Mouse (Mus musculus): ENCODE results near the gene Arl15. TPM values are rescaled to one million over a fixed set of nuclear protein-coding genes. Genes with fewer than 3 reads are reported as not detected.

Arl15 gene
- polyA plus RNA-seq, 1 experiment from 2014 or later, result 10.8 TPM

DNA sequence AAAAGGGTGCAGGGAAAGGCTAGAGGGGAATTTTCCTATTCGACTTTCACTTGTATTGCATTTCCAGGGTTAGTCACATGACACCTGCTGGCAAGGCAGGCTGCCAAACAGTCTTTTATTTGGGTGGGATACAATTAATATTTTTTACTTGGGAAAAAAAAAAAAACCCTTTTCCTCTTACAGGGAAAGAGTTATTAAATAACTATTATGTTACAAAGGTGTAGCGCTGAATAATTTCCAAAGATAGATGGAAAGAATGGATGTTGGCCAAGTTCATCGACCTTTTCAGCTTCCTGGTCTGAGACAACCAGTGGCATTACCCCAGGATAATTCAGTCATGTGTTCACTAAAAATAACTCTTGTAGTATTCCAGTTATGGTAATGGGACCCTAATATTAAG, 29.7 kb downstream of the Arl15 start:
- 0 out of 2 replicates have a peak, but pooled peaks cover 8% of the 10 kb centered on the region for H3K4me1 ChIP-seq (replicated peaks; ENCODE audit: insufficient read depth, low read length)
- H3K36me3 ChIP-seq (ENCODE audit: insufficient read depth, low read length), result no peaks in the 10 kb centered on the region
- H3K4me3 ChIP-seq (replicated peaks; ENCODE audit: low read depth, low read length), result no peak overlapping the region
- H3K9me3 ChIP-seq (replicated peaks; ENCODE audit: low read length), result no peaks in the 10 kb centered on the region
- no peaks in the 10 kb centered on the region for H3K27me3 ChIP-seq (ENCODE audit: insufficient read depth, low read length)
- H3K4me2 ChIP-seq (ENCODE audit: low read length), result no peak overlapping the region
- no peak for DNase-seq (ENCODE audit: low spot score)
- H3K9ac ChIP-seq (ENCODE audit: low read depth, low read length), result no peak overlapping the region
- 57% methylated on average over 3 of the region's 3 CpGs for WGBS
- no peak for TF ChIP-seq CTCF (IDR thresholded peaks at IDR 0.05; ENCODE audit: low read depth)
- ATAC-seq (replicated peaks; ENCODE audit: low FRiP score, low read depth), result no peak
- no peak overlapping the region for H3K27ac ChIP-seq

DNA sequence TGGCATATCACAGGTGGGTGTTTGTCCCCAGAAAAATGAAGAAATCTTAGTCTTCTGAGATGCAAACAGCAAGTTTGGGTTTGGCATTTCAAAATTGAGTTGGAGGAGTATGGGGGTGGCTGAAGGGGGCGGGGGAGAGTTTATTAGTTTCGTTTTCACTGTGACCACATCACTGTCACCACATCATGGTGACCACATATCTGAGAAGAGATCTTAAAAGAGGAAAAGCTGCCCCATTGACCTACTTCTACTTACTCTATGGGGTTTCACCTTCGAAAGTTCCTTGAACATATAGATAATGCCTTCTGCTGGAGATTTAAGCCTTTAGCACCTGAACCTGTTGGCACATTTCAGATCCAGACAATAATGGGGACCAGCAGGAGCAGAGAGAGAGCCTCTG, 34.3 kb downstream of the Arl15 start:
- H3K4me2 ChIP-seq (ENCODE audit: low read length), result no peak overlapping the region
- H3K4me1 ChIP-seq (replicated peaks; ENCODE audit: insufficient read depth, low read length), result 0 out of 2 replicates have a peak, but pooled peaks cover 6% of the 10 kb centered on the region
- no peak overlapping the region for H3K27ac ChIP-seq
- no peak for TF ChIP-seq CTCF (IDR thresholded peaks at IDR 0.05; ENCODE audit: low read depth)
- H3K9me3 ChIP-seq (replicated peaks; ENCODE audit: low read length), result no peaks in the 10 kb centered on the region
- ATAC-seq (replicated peaks; ENCODE audit: low FRiP score, low read depth) (no peak), DNase-seq (ENCODE audit: low spot score) (no peak)
- H3K9ac ChIP-seq (ENCODE audit: low read depth, low read length), result no peak overlapping the region
- H3K4me3 ChIP-seq (replicated peaks; ENCODE audit: low read depth, low read length), result no peak overlapping the region
- 88% methylated on average over 3 of the region's 3 CpGs for WGBS
- no peaks in the 10 kb centered on the region for H3K27me3 ChIP-seq (ENCODE audit: insufficient read depth, low read length)
- no peaks in the 10 kb centered on the region for H3K36me3 ChIP-seq (ENCODE audit: insufficient read depth, low read length)

DNA sequence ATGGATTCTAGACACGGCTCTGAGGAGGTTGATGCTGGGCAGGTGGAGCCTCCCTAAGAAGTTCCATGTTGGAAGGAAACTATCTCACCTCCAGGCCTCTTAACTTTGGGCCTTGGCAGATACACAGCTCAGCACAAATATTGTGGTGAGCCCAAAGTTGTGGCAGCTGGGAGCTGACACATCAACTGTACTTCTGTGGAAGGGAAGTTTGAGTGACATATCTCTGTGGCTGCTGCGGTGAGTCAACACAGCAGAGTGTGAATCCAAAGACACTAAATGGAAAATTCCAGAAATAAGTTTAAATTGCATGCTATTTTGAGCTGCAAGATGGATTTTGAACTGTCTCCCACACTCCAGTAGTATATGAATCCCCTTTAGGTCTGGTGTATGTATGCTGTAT, 34.8 kb downstream of the Arl15 start:
- TF ChIP-seq CTCF (IDR thresholded peaks at IDR 0.05; ENCODE audit: low read depth), result no peak
- Histone ChIP-seq H3K9ac (ENCODE audit: low read depth, low read length) (no peak overlapping the region), H3K9me3 (replicated peaks; ENCODE audit: low read length) (no peaks in the 10 kb centered on the region), H3K4me3 (replicated peaks; ENCODE audit: low read depth, low read length) (no peak overlapping the region), H3K27me3 (ENCODE audit: insufficient read depth, low read length) (no peaks in the 10 kb centered on the region), H3K4me2 (ENCODE audit: low read length) (no peak overlapping the region), H3K36me3 (ENCODE audit: insufficient read depth, low read length) (no peaks in the 10 kb centered on the region), H3K4me1 (replicated peaks; ENCODE audit: insufficient read depth, low read length) (0 out of 2 replicates have a peak, but pooled peaks cover 4% of the 10 kb centered on the region), H3K27ac (no peak overlapping the region)
- DNase-seq (ENCODE audit: low spot score), result no peak
- ATAC-seq (replicated peaks; ENCODE audit: low FRiP score, low read depth), result no peak
- 86% methylated on average over 2 of the region's 2 CpGs for WGBS

DNA sequence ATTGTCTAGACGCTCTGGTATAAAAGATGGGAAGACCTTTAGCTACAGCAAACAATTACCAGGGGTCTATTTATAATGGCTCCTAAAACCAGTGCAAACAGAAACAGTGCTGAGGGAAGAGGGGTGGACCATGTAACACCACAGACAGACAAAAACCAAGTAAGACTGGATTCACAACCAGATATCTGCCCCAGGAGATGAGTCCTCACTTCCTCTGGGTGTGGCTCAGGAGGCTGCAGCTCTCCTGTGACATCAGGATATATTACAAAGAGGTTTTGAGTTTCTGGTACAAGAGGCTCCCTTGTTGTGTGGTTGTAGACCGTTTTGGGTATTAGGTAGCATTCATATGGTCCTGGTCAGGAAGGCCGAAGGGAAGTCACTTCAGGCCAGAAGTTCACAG, 36.5 kb downstream of the Arl15 start:
- 57% methylated on average over 3 of the region's 3 CpGs for WGBS
- DNase-seq (ENCODE audit: low spot score) (no peak), ATAC-seq (replicated peaks; ENCODE audit: low FRiP score, low read depth) (no peak)
- Histone ChIP-seq H3K9ac (ENCODE audit: low read depth, low read length) (no peak overlapping the region), H3K27ac (no peak overlapping the region), H3K9me3 (replicated peaks; ENCODE audit: low read length) (no peaks in the 10 kb centered on the region), H3K36me3 (ENCODE audit: insufficient read depth, low read length) (no peaks in the 10 kb centered on the region), H3K4me3 (replicated peaks; ENCODE audit: low read depth, low read length) (no peak overlapping the region), H3K4me2 (ENCODE audit: low read length) (no peak overlapping the region), H3K4me1 (replicated peaks; ENCODE audit: insufficient read depth, low read length) (no peaks in the 10 kb centered on the region), H3K27me3 (ENCODE audit: insufficient read depth, low read length) (no peaks in the 10 kb centered on the region)
- no peak for TF ChIP-seq CTCF (IDR thresholded peaks at IDR 0.05; ENCODE audit: low read depth)

DNA sequence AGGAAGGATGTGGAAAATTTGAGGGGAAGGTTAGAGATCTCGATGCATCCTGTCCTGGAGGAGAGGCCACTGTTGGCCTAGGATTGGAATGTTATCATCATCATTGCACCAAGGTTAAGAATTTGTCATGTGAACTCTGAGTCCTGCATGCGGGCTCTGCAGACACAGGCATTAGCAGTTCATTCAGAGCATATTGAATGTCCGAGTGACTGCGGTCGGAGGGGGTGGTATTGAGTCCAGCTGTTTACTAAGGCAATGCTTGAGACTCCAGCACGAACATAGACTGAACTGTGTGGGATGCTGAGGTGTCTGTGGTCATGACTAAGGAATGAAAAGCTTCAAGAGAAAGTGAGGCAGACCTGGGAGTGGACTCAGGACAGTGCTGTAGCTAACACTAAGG, 38.6 kb downstream of the Arl15 start:
- Histone ChIP-seq H3K4me3 (replicated peaks; ENCODE audit: low read depth, low read length) (no peak overlapping the region), H3K9me3 (replicated peaks; ENCODE audit: low read length) (no peaks in the 10 kb centered on the region), H3K4me1 (replicated peaks; ENCODE audit: insufficient read depth, low read length) (no peaks in the 10 kb centered on the region), H3K36me3 (ENCODE audit: insufficient read depth, low read length) (no peaks in the 10 kb centered on the region), H3K9ac (ENCODE audit: low read depth, low read length) (no peak overlapping the region), H3K27me3 (ENCODE audit: insufficient read depth, low read length) (no peaks in the 10 kb centered on the region), H3K4me2 (ENCODE audit: low read length) (no peak overlapping the region), H3K27ac (no peak overlapping the region)
- DNase-seq (ENCODE audit: low spot score) (no peak), ATAC-seq (replicated peaks; ENCODE audit: low FRiP score, low read depth) (no peak)
- TF ChIP-seq CTCF (IDR thresholded peaks at IDR 0.05; ENCODE audit: low read depth), result no peak
- 56% methylated on average over 6 of the region's 6 CpGs for WGBS

DNA sequence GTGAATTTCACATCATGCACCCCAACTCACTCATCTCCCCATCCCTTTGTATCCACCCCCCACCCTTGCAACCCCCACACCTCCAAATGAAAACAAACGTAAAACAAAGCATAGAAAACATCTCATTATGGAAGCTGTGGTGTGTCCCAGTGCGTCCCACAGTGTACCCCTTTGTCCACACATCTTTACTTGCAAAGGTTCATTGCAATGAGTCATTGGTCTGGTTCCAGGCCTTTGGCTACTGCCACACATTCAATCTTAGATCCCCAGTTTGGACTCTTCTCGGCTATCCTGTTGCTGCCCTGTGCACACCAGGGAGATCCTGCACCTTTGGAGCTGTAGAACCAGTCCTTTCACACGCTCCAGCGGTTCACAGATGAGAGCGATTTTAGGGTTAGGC, 41.6 kb downstream of the Arl15 start:
- H3K36me3 ChIP-seq (ENCODE audit: insufficient read depth, low read length), result 0 out of 2 replicates have a peak, but pooled peaks cover 4% of the 10 kb centered on the region
- H3K27me3 ChIP-seq (ENCODE audit: insufficient read depth, low read length), result no peaks in the 10 kb centered on the region
- no peaks in the 10 kb centered on the region for H3K4me1 ChIP-seq (replicated peaks; ENCODE audit: insufficient read depth, low read length)
- 88% methylated on average over 6 of the region's 6 CpGs for WGBS
- no peak overlapping the region for H3K4me2 ChIP-seq (ENCODE audit: low read length)
- H3K4me3 ChIP-seq (replicated peaks; ENCODE audit: low read depth, low read length), result no peak overlapping the region
- DNase-seq (ENCODE audit: low spot score), result no peak
- no peak overlapping the region for H3K27ac ChIP-seq
- ATAC-seq (replicated peaks; ENCODE audit: low FRiP score, low read depth), result no peak
- TF ChIP-seq CTCF (IDR thresholded peaks at IDR 0.05; ENCODE audit: low read depth), result no peak
- H3K9me3 ChIP-seq (replicated peaks; ENCODE audit: low read length), result no peaks in the 10 kb centered on the region
- H3K9ac ChIP-seq (ENCODE audit: low read depth, low read length), result no peak overlapping the region

Measured in kidney, postnatal 0 days (tissue).